Mouse (Mus musculus) small intestine, adult 2 months (tissue): ENCODE data around the gene Tnnt3. TPM values are rescaled to one million over a fixed set of nuclear protein-coding genes. Genes with fewer than 3 reads are reported as not detected.

Experiments
- H3K27ac ChIP-seq: fragments of 200-500 bp; 2 replicates; pipeline ENCODE4 v1.5.1; 2012; ENCODE audit warnings: low read depth, low read length, control low read depth, inconsistent platforms; ENCODE audit not compliant: insufficient read depth
- H3K27me3 ChIP-seq: fragments of 200-500 bp; 2 replicates; pipeline ENCODE4 v1.6.1; 2012; ENCODE audit warnings: mild to moderate bottlenecking, moderate library complexity, low read length, inconsistent platforms; ENCODE audit not compliant: control insufficient read depth, insufficient read depth
- H3K36me3 ChIP-seq: fragments of 200-500 bp; 2 replicates; pipeline ENCODE4 v1.6.1; 2012; ENCODE audit warnings: mild to moderate bottlenecking, low read length, control low read depth, inconsistent platforms; ENCODE audit not compliant: control insufficient read depth, insufficient read depth
- H3K4me1 ChIP-seq: fragments of 200-500 bp; 2 replicates; pipeline ENCODE4 v1.6.1; 2012; ENCODE audit warnings: low read length, inconsistent platforms, mixed read lengths; ENCODE audit not compliant: control insufficient read depth, insufficient read depth, insufficient read length
- H3K4me3 ChIP-seq: fragments of 200-500 bp; 2 replicates; pipeline ENCODE4 v1.5.1; 2012; ENCODE audit warnings: low read depth, mild to moderate bottlenecking, control low read depth, inconsistent platforms, low read length, moderate library complexity
- CTCF ChIP-seq: fragments of 200-500 bp; IDR thresholded peaks from 2 replicates; pipeline ENCODE4 v1.5.1; 2012; ENCODE audit warnings: low read depth, mild to moderate bottlenecking, control low read depth, inconsistent platforms, low read length, moderate library complexity, mixed read lengths; ENCODE audit not compliant: insufficient replicate concordance, insufficient read length; ENCODE audit errors: extremely low read depth
- POLR2A ChIP-seq: fragments of 200-500 bp; IDR thresholded peaks from 2 replicates; pipeline ENCODE4 v1.6.1; 2012; ENCODE audit warnings: low read depth, mild to moderate bottlenecking, control low read depth, inconsistent platforms, low read length, moderate library complexity
- WGBS: fragments of 180-500 bp; shearing (Covaris S2); methylation state at CpG from one replicate; pipeline ENCODE4 v1.1.7; 2018; 5-methylcytosine and 5-hydroxymethylcytosine counted together
- polyA plus RNA-seq: library from polyadenylated mRNA; depleted of rRNA; stranded (reverse); fragments of >200 nt; gene quantifications from 2 replicates; pipeline ENCODE4 v1.2.3, GENCODE M21; 2012

The Tnnt3 gene
- polyA plus RNA-seq, 1 experiment: not detected

DNA sequence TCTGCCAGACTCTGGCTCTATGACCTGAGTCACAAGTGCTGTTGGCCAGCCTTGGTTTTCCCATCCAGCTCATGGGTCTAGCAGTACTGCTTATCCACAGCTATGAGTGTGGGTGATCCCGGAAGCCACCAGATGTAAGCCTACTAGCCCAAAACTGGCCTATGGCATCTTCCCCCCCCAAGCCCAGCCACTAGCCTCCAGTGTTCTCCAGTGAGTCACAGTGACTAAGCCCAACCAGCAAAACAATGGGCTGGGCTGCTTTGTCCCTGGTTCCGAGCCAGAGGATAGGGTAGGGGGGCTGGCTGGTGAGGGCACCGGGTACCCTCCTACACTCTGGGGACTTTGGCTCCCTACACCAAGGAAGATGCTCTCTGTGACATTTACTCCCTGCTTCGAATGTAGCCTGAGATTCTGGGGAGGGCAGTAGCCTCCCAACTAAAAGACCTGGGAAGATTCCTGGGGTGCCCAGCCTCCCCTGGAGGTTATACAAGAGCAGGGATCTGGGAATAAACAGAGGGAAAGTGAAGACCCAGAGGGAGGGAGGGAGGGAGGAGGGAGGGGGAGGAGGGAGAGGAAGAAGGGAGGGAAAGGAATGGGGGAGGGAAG, 27.7 kb upstream of the Tnnt3 start:
- TF ChIP-seq POLR2A (no peak), CTCF (no peak)
- H3K36me3 ChIP-seq: no peaks in the 10 kb centered on the region
- WGBS: 46% methylated on average over 4 of the region's 4 CpGs
- no peak overlapping the region for H3K4me3 ChIP-seq
- peak overlapping the region; percentile 84 for H3K27ac ChIP-seq
- H3K27me3 ChIP-seq: no peaks in the 10 kb centered on the region
- H3K4me1 ChIP-seq: no peaks in the 10 kb centered on the region; the same call in 1 of the 2 replicates

DNA sequence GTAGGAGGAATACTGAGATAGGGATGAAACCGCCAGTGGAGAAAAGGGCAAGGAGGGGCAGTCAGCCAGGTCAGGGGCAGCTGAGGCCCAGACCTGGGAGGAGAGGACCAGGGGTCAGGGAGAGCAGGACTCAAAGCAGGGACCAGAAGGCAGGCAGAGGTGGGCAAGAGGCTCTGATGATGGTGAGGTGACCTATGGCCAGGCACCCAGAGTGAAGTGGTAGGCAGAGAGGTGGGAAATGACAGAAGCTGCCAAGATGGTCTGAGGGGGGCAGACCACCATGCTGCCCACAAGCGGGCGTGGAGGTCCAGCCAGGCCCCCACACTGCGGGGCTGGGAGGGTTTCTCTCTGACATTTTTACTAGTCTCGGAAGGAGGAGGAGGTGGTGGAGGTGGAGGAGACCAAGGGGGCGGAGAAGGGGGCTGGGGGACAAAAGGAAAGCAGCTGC, 27.2 kb upstream of the Tnnt3 start:
- no peaks in the 10 kb centered on the region; the same call in 1 of the 2 replicates for H3K4me1 ChIP-seq
- 67% methylated on average over 6 of the region's 6 CpGs for WGBS
- no peak overlapping the region for H3K4me3 ChIP-seq
- TF ChIP-seq CTCF (no peak), POLR2A (no peak)
- peak overlapping the region; percentile 84 for H3K27ac ChIP-seq
- H3K36me3 ChIP-seq: no peaks in the 10 kb centered on the region
- H3K27me3 ChIP-seq: no peaks in the 10 kb centered on the region

DNA sequence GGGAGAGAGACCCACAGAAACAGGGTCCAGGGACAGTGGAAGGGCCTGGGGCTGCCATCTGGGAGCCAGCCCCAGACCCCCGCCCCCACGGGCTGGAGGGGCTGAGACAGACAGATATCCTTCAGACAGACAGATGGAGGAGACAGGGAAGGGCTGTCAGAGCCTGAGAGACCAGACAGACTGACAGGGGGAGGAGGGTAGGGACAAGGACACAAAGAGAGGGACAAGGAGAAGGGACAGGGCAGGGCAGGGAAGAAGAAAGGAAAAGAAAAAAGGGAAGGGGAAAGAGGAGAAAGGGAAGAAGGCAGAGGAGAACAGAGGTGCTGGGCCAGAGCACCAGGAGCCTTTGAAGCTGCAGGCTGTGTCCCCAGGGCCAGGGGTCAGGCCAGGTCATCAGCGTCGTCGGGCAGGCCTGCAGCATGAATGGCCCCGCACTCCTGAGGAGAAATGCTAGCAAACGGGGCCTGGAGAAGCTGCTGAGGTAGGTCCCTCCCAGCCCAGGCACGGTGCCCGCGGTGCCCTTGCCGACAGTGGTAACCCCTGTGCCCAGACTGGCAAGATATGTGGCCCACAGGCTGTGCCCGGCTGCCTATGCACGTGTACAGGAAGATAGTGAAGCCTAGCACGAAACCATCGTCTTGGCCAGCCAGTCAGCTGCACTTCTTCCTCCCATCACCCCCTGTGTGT, 26.6 kb upstream of the Tnnt3 start:
- Histone ChIP-seq H3K27ac (peak overlapping the region; percentile 61), H3K4me3 (no peak overlapping the region), H3K36me3 (no peaks in the 10 kb centered on the region), H3K4me1 (no peaks in the 10 kb centered on the region; the same call in 1 of the 2 replicates), H3K27me3 (no peaks in the 10 kb centered on the region)
- TF ChIP-seq POLR2A: no peak
- TF ChIP-seq CTCF: no peak
- 44% methylated on average over 15 of the region's 15 CpGs for WGBS

DNA sequence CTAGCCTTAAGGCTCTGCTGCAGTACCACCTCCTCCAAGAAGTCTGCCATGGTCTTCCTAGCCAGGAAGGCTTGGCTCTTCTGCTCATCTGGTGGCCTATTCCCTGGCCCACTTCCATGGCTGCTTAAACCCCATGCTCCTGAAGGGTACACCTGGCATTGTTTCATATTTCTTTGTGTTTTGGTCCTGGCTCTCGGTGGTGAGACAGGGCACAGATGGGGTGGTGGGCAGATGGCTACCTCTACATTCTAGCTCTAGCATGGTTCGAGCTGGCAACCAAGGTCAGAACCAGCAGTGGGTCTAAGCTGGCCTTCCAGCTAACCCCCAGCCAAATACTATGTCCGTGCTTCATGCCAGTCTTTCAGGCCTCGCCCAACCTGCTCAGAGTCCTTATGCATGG, 25.7 kb upstream of the Tnnt3 start:
- Histone ChIP-seq H3K4me1 (no peaks in the 10 kb centered on the region; the same call in 1 of the 2 replicates), H3K36me3 (no peaks in the 10 kb centered on the region), H3K27me3 (no peaks in the 10 kb centered on the region), H3K27ac (peak overlapping the region; percentile 61; the same call in 1 of the 2 replicates), H3K4me3 (no peak overlapping the region)
- WGBS: 91% methylated on average over 4 of the region's 4 CpGs
- TF ChIP-seq POLR2A: no peak
- no peak for TF ChIP-seq CTCF

DNA sequence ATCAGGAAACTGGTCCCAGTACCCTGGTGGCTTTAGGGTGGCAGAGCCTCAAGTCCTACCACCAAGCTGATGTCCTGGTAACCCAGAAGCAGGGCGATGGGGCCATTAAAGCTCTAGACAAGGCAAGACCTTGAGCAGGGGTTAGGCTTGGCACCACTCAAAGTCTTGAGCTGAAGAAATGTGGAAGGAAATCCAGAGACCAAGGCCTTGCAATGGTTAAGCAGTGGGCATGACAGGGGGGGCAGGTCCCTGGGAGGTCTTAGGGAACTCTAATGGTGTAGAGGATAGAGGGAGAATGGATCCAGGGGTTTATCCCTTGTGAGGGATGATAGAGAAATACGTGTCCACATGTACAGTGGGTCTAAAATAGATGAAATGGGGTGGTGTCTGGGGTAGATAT, 25.2 kb upstream of the Tnnt3 start:
- Histone ChIP-seq H3K27ac (no peak overlapping the region), H3K4me3 (no peak overlapping the region), H3K27me3 (no peaks in the 10 kb centered on the region), H3K4me1 (no peaks in the 10 kb centered on the region; the same call in 1 of the 2 replicates), H3K36me3 (no peaks in the 10 kb centered on the region)
- no peak for TF ChIP-seq CTCF
- no peak for TF ChIP-seq POLR2A
- WGBS: 76% methylated on average over 2 of the region's 2 CpGs

DNA sequence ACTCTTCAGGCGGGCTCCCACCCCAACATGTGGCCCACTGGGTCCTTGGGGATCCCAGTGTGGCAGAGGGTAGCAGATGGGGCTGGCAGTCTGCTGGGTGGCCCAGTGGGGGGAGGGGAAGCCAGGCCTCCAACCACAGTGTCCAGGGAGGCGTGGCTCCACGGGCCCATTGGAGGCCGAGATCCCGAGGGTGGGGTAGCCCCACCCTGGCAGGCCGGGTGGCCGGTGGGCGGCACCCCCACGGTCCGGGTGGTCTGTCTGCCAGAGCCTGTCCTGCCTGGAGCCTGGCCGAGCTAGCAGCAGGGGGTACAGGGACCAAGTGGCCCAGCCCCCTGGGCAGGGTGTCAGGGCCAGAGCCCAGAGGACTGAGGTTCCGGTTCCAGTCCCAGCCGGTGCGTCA, 23.8 kb upstream of the Tnnt3 start:
- 46% methylated on average over 14 of the region's 14 CpGs for WGBS
- H3K4me3 ChIP-seq: peak overlapping the region; percentile 57
- H3K36me3 ChIP-seq: no peaks in the 10 kb centered on the region
- TF ChIP-seq POLR2A (no peak), CTCF (no peak)
- H3K27ac ChIP-seq: peak overlapping the region; percentile 62
- H3K27me3 ChIP-seq: no peaks in the 10 kb centered on the region
- no peaks in the 10 kb centered on the region; the same call in 1 of the 2 replicates for H3K4me1 ChIP-seq

DNA sequence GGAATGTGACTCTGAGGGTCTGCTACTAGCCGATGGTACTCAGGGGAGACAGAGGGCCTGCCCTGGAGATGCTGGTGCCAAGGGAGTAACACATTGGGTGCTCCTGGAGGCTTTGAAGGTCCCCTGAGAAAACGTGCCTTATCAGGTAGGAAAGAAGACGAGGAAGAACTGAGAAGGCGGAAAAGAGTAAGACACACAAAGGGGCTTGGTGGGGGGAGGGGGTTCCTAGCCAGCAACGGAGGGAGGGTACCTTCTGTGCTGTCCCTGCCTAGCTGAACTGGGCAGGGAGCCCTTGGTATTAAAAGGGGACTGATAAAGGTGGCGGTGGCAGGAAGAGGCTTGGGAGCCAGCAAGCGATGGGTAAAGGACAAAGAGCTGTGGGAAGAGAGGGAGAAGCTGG, 23.0 kb upstream of the Tnnt3 start:
- H3K4me1 ChIP-seq: no peaks in the 10 kb centered on the region; the same call in 1 of the 2 replicates
- H3K36me3 ChIP-seq: no peaks in the 10 kb centered on the region
- H3K27me3 ChIP-seq: no peaks in the 10 kb centered on the region
- H3K27ac ChIP-seq: peak overlapping the region; percentile 62
- peak overlapping the region; percentile 57 for H3K4me3 ChIP-seq
- TF ChIP-seq POLR2A: no peak
- TF ChIP-seq CTCF: no peak
- WGBS: 53% methylated on average over 7 of the region's 7 CpGs
